Mouse (Mus musculus) heart, adult 2 months (tissue): ENCODE results near the gene Btnl6.

Source experiments
- CTCF ChIP-seq: fragments of 200-600 bp; IDR thresholded peaks from 2 replicates; pipeline ENCODE4 v1.8.1; 2022; ENCODE audit warnings: antibody characterized with exemption, mild to moderate bottlenecking, moderate library complexity
- POLR2A ChIP-seq: fragments of 200-500 bp; IDR thresholded peaks from 2 replicates; pipeline ENCODE4 v1.6.1; 2011; ENCODE audit warnings: mild to moderate bottlenecking, low read depth, low read length, control low read depth; ENCODE audit not compliant: insufficient read depth

- TF ChIP-seq POLR2A = no peak
- no peak for TF ChIP-seq CTCF
Measured at GRCm38 (mm10) chr17:34546797-34547196, 29.6 kb upstream of the Btnl6 start.
